Mouse (Mus musculus): ENCODE measurements at regions not wholly inside any gene's neighbourhood (a gene's known extent, or its start where the extent isn't known, plus 50 kb on each side); places are given as distances from the start of the nearest gene placed in this dataset.
A peak's percentile ranks its signal among the peaks of the same experiment; 100 is the strongest.

DNA sequence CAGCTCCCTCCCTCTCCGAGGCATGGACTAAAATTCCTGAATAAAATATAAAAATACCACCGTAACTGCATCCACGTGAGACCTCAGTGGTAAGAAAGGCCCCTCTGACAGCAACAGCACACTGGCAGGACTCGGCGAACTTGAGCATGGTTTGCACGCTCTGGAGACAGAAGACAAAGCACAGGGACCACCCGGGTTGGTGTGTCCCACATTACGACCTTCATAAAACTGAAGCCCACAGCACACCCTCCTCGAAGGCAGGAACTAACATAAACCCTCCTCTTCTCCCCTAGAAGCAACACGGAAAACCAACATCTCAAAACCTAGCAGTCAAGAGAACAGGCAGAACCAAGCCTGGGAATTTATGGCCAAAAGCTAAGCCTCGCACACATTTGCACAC, 101.7 kb upstream of the Hnrnpa3 start:
- no peaks in the 10 kb centered on the region for H3K27me3 ChIP-seq (ENCODE audit: control insufficient read depth, insufficient read depth, low read length)
- no peak overlapping the region for H3K4me3 ChIP-seq (replicated peaks; ENCODE audit: insufficient read depth, low read depth, low read length)
- 81% methylated on average over 11 of the region's 11 CpGs for WGBS
- TF ChIP-seq CTCF (IDR thresholded peaks at IDR 0.05; ENCODE audit: borderline replicate concordance, insufficient read depth, low read depth, low read length), result no peak
- TF ChIP-seq POLR2A (IDR thresholded peaks at IDR 0.05; ENCODE audit: borderline replicate concordance, insufficient read depth, low read length), result no peak
- H3K27ac ChIP-seq (ENCODE audit: insufficient read depth, low read length), result no peak overlapping the region
- H3K4me1 ChIP-seq (ENCODE audit: control insufficient read depth, insufficient read depth, low read length), result no peaks in the 10 kb centered on the region
- DNase-seq, result no peak

- DNase-seq, result no peak
- H3K27me3 ChIP-seq (ENCODE audit: control insufficient read depth, insufficient read depth, low read length), result no peaks in the 10 kb centered on the region
- TF ChIP-seq POLR2A (IDR thresholded peaks at IDR 0.05; ENCODE audit: borderline replicate concordance, insufficient read depth, low read length) (no peak), CTCF (IDR thresholded peaks at IDR 0.05; ENCODE audit: borderline replicate concordance, insufficient read depth, low read depth, low read length) (no peak)
- WGBS, result 74% methylated on average over 6 of the region's 6 CpGs
- no peak overlapping the region for H3K4me3 ChIP-seq (replicated peaks; ENCODE audit: insufficient read depth, low read depth, low read length)
- no peaks in the 10 kb centered on the region for H3K4me1 ChIP-seq (ENCODE audit: control insufficient read depth, insufficient read depth, low read length)
- H3K27ac ChIP-seq (ENCODE audit: insufficient read depth, low read length), result no peak overlapping the region
Measured at GRCm38 (mm10) chr2:75559920-75560319, 99.1 kb upstream of the Hnrnpa3 start.

DNA sequence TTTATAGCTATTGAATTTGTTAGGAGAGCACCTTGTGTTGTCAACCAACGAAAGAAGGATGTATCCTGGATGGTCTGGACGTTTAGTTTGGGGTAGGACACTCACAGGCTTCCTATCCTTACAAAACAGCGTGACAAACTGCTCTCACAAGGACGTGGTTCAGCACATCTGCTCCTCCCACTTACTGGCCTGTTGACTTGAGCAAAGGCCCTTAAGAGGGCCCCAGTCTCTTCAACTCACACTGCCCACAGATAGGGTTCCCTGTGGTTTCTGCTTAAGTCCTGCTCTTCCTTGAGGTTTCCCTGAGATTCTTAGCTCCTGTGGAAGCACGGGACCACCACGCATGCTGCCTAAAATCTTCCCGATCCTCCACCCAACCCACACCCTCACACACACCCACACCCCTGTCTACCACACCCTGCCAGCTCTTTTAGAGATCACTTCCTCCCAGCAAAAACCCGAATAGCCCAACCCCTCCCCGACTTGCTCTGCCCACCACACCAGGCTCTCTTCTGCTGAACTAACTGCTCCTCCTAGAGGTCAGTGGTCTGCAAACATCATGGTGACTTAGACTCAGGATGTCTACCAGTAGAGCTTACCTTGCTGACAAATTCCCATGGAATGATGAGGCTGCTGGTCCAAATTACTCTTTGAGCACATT, 95.7 kb upstream of the Hnrnpa3 start:
- Histone ChIP-seq H3K27ac (ENCODE audit: insufficient read depth, low read length) (no peak overlapping the region), H3K4me3 (replicated peaks; ENCODE audit: insufficient read depth, low read depth, low read length) (no peak overlapping the region), H3K4me1 (ENCODE audit: control insufficient read depth, insufficient read depth, low read length) (no peaks in the 10 kb centered on the region), H3K27me3 (ENCODE audit: control insufficient read depth, insufficient read depth, low read length) (no peaks in the 10 kb centered on the region)
- no peak for DNase-seq
- TF ChIP-seq POLR2A (IDR thresholded peaks at IDR 0.05; ENCODE audit: borderline replicate concordance, insufficient read depth, low read length) (no peak), CTCF (IDR thresholded peaks at IDR 0.05; ENCODE audit: borderline replicate concordance, insufficient read depth, low read depth, low read length) (no peak)
- WGBS, result 58% methylated on average over 9 of the region's 9 CpGs

- H3K27ac ChIP-seq (ENCODE audit: insufficient read depth, low read length), result no peak overlapping the region
- H3K4me3 ChIP-seq (replicated peaks; ENCODE audit: insufficient read depth, low read depth, low read length), result no peak overlapping the region
- DNase-seq, result no peak
- H3K4me1 ChIP-seq (ENCODE audit: control insufficient read depth, insufficient read depth, low read length), result no peaks in the 10 kb centered on the region
- no peaks in the 10 kb centered on the region for H3K27me3 ChIP-seq (ENCODE audit: control insufficient read depth, insufficient read depth, low read length)
- WGBS, result 78% methylated on average over 5 of the region's 5 CpGs
- TF ChIP-seq POLR2A (IDR thresholded peaks at IDR 0.05; ENCODE audit: borderline replicate concordance, insufficient read depth, low read length), result no peak
Measured at GRCm38 (mm10) chr2:75564809-75565208, 94.3 kb upstream of the Hnrnpa3 start.

DNA sequence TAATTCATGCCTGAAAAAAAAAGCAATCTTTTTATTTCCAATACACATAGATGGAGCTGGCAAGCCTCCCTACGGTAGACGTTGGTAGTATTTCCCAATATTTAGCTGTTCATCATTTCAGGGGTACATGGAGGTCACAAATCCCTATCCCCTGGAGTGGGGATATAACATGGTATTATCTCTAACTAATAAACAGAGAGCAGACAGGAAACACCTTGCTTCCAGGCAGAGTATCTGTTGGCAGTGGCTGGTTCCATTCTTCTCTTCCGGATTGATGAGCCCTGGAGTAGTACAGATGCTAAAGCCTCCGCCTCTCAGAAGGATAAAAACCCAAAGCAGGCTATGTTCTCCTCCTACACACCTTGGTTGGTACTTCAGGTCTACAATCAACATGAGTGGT, 91.9 kb upstream of the Hnrnpa3 start:
- TF ChIP-seq CTCF (IDR thresholded peaks at IDR 0.05; ENCODE audit: borderline replicate concordance, insufficient read depth, low read depth, low read length) (no peak), POLR2A (IDR thresholded peaks at IDR 0.05; ENCODE audit: borderline replicate concordance, insufficient read depth, low read length) (no peak)

GRCm38 (mm10) chr2:75569756-75570155, 89.3 kb upstream of the Hnrnpa3 start:
- H3K4me3 ChIP-seq (replicated peaks; ENCODE audit: insufficient read depth, low read depth, low read length), result no peak overlapping the region
- H3K27me3 ChIP-seq (ENCODE audit: control insufficient read depth, insufficient read depth, low read length), result no peaks in the 10 kb centered on the region
- TF ChIP-seq CTCF (IDR thresholded peaks at IDR 0.05; ENCODE audit: borderline replicate concordance, insufficient read depth, low read depth, low read length) (no peak), POLR2A (IDR thresholded peaks at IDR 0.05; ENCODE audit: borderline replicate concordance, insufficient read depth, low read length) (no peak)
- WGBS, result 93% methylated on average over 6 of the region's 6 CpGs
- no peak overlapping the region for H3K27ac ChIP-seq (ENCODE audit: insufficient read depth, low read length)
- no peak for DNase-seq
- H3K4me1 ChIP-seq (ENCODE audit: control insufficient read depth, insufficient read depth, low read length), result no peaks in the 10 kb centered on the region

More for the DNA sequence above, 91.9 kb upstream of the Hnrnpa3 start:
- no peaks in the 10 kb centered on the region for H3K4me1 ChIP-seq (ENCODE audit: control insufficient read depth, insufficient read depth, low read length)
- DNase-seq, result no peak
- no peaks in the 10 kb centered on the region for H3K27me3 ChIP-seq (ENCODE audit: control insufficient read depth, insufficient read depth, low read length)
- no peak overlapping the region for H3K4me3 ChIP-seq (replicated peaks; ENCODE audit: insufficient read depth, low read depth, low read length)
- 86% methylated on average over 4 of the region's 4 CpGs for WGBS
- H3K27ac ChIP-seq (ENCODE audit: insufficient read depth, low read length), result no peak overlapping the region

- 63% methylated on average over 2 of the region's 2 CpGs for WGBS
- H3K4me1 ChIP-seq (ENCODE audit: control insufficient read depth, insufficient read depth, low read length), result no peaks in the 10 kb centered on the region
- no peak for TF ChIP-seq CTCF (IDR thresholded peaks at IDR 0.05; ENCODE audit: borderline replicate concordance, insufficient read depth, low read depth, low read length)
- TF ChIP-seq POLR2A (IDR thresholded peaks at IDR 0.05; ENCODE audit: borderline replicate concordance, insufficient read depth, low read length), result no peak
- H3K27ac ChIP-seq (ENCODE audit: insufficient read depth, low read length), result no peak overlapping the region
- H3K27me3 ChIP-seq (ENCODE audit: control insufficient read depth, insufficient read depth, low read length), result no peaks in the 10 kb centered on the region
- no peak for DNase-seq
- no peak overlapping the region for H3K4me3 ChIP-seq (replicated peaks; ENCODE audit: insufficient read depth, low read depth, low read length)
Measured at GRCm38 (mm10) chr2:75570246-75570645, 88.8 kb upstream of the Hnrnpa3 start.

GRCm38 (mm10) chr2:75584975-75585374, 74.1 kb upstream of the Hnrnpa3 start:
- 3% methylated on average over 16 of the region's 16 CpGs for WGBS
- TF ChIP-seq POLR2A (IDR thresholded peaks at IDR 0.05; ENCODE audit: borderline replicate concordance, insufficient read depth, low read length), result no peak
- no peak for TF ChIP-seq CTCF (IDR thresholded peaks at IDR 0.05; ENCODE audit: borderline replicate concordance, insufficient read depth, low read depth, low read length)

More at GRCm38 (mm10) chr2:75584975-75585374, 74.1 kb upstream of the Hnrnpa3 start:
- DNase-seq, result peak in 1 of 2 experiments; percentile 20
- no peak overlapping the region for H3K27ac ChIP-seq (ENCODE audit: insufficient read depth, low read length)
- no peak overlapping the region for H3K4me3 ChIP-seq (replicated peaks; ENCODE audit: insufficient read depth, low read depth, low read length)
- no peaks in the 10 kb centered on the region for H3K4me1 ChIP-seq (ENCODE audit: control insufficient read depth, insufficient read depth, low read length)
- no peaks in the 10 kb centered on the region; the same call in 1 of the 2 replicates for H3K27me3 ChIP-seq (ENCODE audit: control insufficient read depth, insufficient read depth, low read length)
